Mouse (Mus musculus): ENCODE results near the gene Ccl11.

Ccl11 gene

GRCm38 (mm10) chr11:82053849-82054248 lies 3.8 kb upstream of the Ccl11 start:
- no peak for DNase-seq

- no peak for DNase-seq
These were observed 4.6 kb downstream of the Ccl11 start for GRCm38 (mm10) chr11:82062226-82062625.

- no peak for DNase-seq
These were observed 5.8 kb downstream of the Ccl11 start for GRCm38 (mm10) chr11:82063454-82063853.

GRCm38 (mm10) chr11:82066953-82067571 lies 9.4 kb downstream of the Ccl11 start:
- no peak for DNase-seq

GRCm38 (mm10) chr11:82071076-82071475 lies 13.5 kb downstream of the Ccl11 start:
- no peak for DNase-seq

- DNase-seq = no peak
These were observed 14.8 kb downstream of the Ccl11 start for GRCm38 (mm10) chr11:82072374-82072773.

GRCm38 (mm10) chr11:82072984-82073383 lies 15.4 kb downstream of the Ccl11 start:
- DNase-seq = no peak

GRCm38 (mm10) chr11:82073686-82074085 lies 16.1 kb downstream of the Ccl11 start:
- no peak for DNase-seq

- DNase-seq = no peak
These were observed 19.4 kb downstream of the Ccl11 start for GRCm38 (mm10) chr11:82077031-82077430.

- no peak for DNase-seq
These were observed 20.6 kb downstream of the Ccl11 start for GRCm38 (mm10) chr11:82078136-82078730.

GRCm38 (mm10) chr11:82080865-82081264 lies 23.2 kb downstream of the Ccl11 start:
- DNase-seq = no peak

GRCm38 (mm10) chr11:82084360-82084759 lies 26.7 kb downstream of the Ccl11 start:
- no peak for DNase-seq

- DNase-seq = no peak
These were observed 42.1 kb downstream of the Ccl11 start for GRCm38 (mm10) chr11:82099511-82100323.

GRCm38 (mm10) chr11:82101087-82101486 lies 43.5 kb downstream of the Ccl11 start:
- DNase-seq = no peak

GRCm38 (mm10) chr11:82101529-82101928 lies 43.9 kb downstream of the Ccl11 start, which contains the start of gene Ccl12:
Gene Ccl12, plus strand, starts transcription at chr11:82101845.
- DNase-seq = no peak

GRCm38 (mm10) chr11:82109611-82110010 lies 52.0 kb downstream of the Ccl11 start:
- DNase-seq = no peak

GRCm38 (mm10) chr11:82110372-82111248 lies 53.0 kb downstream of the Ccl11 start:
- DNase-seq = no peak

Data from kidney, postnatal 36 days (tissue).